Mouse (Mus musculus) T-helper 17 cell (primary cell): ENCODE measurements around the gene Rnf150.
"Not testable (repeated sequence)": the region's sequence is repeated elsewhere in the genome, so short reads cannot be mapped to it uniquely, and the experiment has no call there.

Experiments used
- in situ Hi-C, 2 experiments: fragments of 300-600 bp; cut with MboI, MseI; formaldehyde crosslinking; loops; 1 replicate in 1 of 2; 2 replicates in 1 of 2; pipeline ENCODE4 v1.15.1; 2025; ENCODE audit warnings: high pct_unique_total_duplicates in 2 of 2

The Rnf150 gene

GRCm38 (mm10) chr8:83066076-83066475 lies 202.9 kb downstream of the Rnf150 start:
- in situ Hi-C loops: loop anchor here in 1 of 2 experiments (10.0 kb wide), 1 partner anchor 1551 kb away; no protein-coding TSS in a partner anchor

- in situ Hi-C loops: loop anchor here in 1 of 2 experiments (10.0 kb wide), 1 partner anchor 1552 kb away; no protein-coding TSS in a partner anchor
Observed at GRCm38 (mm10) chr8:83066846-83067245, 203.7 kb downstream of the Rnf150 start.

DNA sequence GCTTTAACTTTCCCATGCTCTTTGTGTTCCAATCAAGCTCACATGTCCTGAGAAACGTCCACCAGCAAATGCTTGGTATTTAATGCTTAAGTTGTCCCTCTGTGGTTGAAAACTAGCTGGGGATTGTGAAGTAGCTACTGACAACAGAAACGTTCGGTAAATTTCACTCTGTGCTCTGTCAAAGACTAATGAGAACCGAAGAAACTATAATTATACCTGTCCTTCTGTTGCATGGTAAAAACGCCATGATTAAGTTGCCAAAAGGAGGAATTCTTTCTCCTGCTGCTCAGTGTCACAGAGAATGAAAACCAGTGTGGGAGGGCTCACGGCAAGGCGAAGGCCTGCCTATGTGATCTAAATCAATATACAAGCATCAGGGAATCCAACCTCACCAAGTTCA lies 204.8 kb downstream of the Rnf150 start:
- in situ Hi-C loops: loop anchor here in 1 of 2 experiments (10.0 kb wide), 1 partner anchor 1553 kb away; no protein-coding TSS in a partner anchor

GRCm38 (mm10) chr8:83074248-83074647 lies 211.1 kb downstream of the Rnf150 start:
- in situ Hi-C loops: no loop called here

- in situ Hi-C loops: no loop called here
Observed at GRCm38 (mm10) chr8:83076621-83077020, 213.5 kb downstream of the Rnf150 start.

GRCm38 (mm10) chr8:83077329-83077728 lies 214.2 kb downstream of the Rnf150 start:
- in situ Hi-C loops: no loop called here

GRCm38 (mm10) chr8:83078701-83079533 lies 215.8 kb downstream of the Rnf150 start:
- in situ Hi-C loops: no loop called here

DNA sequence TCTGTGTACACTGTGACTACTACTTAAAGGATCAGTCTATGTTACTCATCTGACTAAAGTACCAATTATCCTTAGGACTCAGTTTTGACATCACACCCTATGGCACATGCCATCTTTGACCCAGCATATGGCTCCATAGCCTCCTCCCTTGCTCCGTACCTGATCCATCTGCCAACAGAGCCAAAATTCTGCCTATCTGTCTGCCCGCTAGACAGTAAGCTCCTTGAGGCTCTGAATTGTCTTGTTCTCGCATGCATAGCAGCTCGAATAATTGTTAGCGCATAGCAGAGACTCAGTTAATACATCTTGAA lies 216.3 kb downstream of the Rnf150 start:
- in situ Hi-C loops: no loop called here

GRCm38 (mm10) chr8:83081266-83081665 lies 218.1 kb downstream of the Rnf150 start:
- in situ Hi-C loops: no loop called here

- in situ Hi-C loops: not testable (repeated sequence)
Observed at GRCm38 (mm10) chr8:83081806-83082205, 218.7 kb downstream of the Rnf150 start.

GRCm38 (mm10) chr8:83082251-83082650 lies 219.1 kb downstream of the Rnf150 start:
- in situ Hi-C loops: no loop called here

GRCm38 (mm10) chr8:83083452-83083851 lies 220.3 kb downstream of the Rnf150 start:
- in situ Hi-C loops: no loop called here

DNA sequence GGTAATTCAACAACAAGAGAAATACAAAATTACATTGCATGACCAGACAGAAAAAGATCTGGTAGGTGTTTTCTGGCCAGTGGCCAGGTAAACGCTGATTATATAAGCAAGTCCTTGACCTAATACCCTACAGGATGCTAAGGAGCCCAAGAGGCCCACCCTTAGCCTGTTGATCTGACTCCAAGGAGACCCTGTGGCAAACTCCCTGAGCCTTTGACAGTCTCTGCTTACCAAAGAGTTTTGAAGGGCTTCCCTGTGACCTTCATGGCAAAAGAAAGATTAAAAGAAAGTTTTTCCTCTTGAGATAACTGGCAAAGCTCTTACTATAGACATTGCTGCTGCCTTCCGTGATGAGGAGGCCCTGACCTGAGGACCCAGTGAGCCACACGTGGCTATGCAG lies 222.4 kb downstream of the Rnf150 start:
- in situ Hi-C loops: loop anchor here (5.0 kb wide), 2 partner anchors 223 to 733 kb away; partner anchors contain the start of gene Rnf150 (in 2 of the 2)

- in situ Hi-C loops: loop anchor here (5.0 kb wide), 2 partner anchors 224 to 734 kb away; partner anchors contain the start of gene Rnf150 (in 2 of the 2)
Observed at GRCm38 (mm10) chr8:83086625-83087024, 223.5 kb downstream of the Rnf150 start.

DNA sequence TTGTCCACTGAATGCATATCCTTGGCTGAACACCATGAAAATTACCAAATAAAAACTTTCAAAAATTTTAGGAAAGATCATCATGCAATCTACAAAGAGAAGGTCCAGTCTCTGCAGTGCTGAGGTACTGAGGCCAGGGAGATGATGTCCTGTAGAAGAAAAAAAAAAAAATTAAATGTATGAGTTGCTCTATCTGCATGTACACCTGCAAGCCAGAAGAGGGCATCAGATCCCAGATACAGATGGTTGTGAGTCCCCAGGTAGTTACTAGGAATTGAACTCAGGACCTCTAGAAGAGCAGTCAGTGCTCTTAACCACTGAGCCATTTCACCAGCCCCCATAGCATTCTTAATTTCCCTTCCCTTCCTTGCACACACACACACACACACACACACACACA lies 224.4 kb downstream of the Rnf150 start:
- in situ Hi-C loops: loop anchor here (5.0 kb wide), 2 partner anchors 225 to 735 kb away; partner anchors contain the start of gene Rnf150 (in 2 of the 2)

DNA sequence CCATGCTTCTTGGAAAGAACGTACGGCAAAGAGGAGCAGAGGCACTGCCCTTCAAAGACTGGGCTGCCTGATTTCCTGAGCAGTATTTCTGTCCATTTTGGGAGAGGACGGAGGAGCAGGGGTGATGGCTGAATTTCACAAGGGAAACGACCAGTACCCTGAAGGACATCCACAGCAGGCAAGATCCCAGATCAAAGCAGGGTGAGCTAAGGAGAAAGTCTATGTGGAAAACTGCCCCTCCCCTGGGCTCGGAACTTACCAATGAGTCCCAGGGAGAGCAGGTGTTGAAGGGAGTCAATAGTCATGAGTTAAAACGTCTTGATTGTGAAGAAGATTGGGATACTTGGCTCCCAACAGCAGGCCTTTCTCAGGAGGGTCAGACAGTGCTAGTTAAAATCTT lies 225.0 kb downstream of the Rnf150 start:
- in situ Hi-C loops: loop anchor here (5.0 kb wide), 2 partner anchors 226 to 736 kb away; partner anchors contain the start of gene Rnf150 (in 2 of the 2)

- in situ Hi-C loops: loop anchor here (5.0 kb wide), 2 partner anchors 227 to 737 kb away; partner anchors contain the start of gene Rnf150 (in 2 of the 2)
Observed at GRCm38 (mm10) chr8:83089336-83089986, 226.3 kb downstream of the Rnf150 start.

GRCm38 (mm10) chr8:83090446-83090845 lies 227.3 kb downstream of the Rnf150 start:
- in situ Hi-C loops: loop anchor here in 1 of 2 experiments (10.0 kb wide), 1 partner anchor 1726 kb away; no protein-coding TSS in a partner anchor

- in situ Hi-C loops: no loop called here
Observed at GRCm38 (mm10) chr8:83100041-83100440, 236.9 kb downstream of the Rnf150 start.

- in situ Hi-C loops: no loop called here
Observed at GRCm38 (mm10) chr8:83102957-83103510, 239.9 kb downstream of the Rnf150 start.

GRCm38 (mm10) chr8:83103968-83104367 lies 240.8 kb downstream of the Rnf150 start:
- in situ Hi-C loops: no loop called here

DNA sequence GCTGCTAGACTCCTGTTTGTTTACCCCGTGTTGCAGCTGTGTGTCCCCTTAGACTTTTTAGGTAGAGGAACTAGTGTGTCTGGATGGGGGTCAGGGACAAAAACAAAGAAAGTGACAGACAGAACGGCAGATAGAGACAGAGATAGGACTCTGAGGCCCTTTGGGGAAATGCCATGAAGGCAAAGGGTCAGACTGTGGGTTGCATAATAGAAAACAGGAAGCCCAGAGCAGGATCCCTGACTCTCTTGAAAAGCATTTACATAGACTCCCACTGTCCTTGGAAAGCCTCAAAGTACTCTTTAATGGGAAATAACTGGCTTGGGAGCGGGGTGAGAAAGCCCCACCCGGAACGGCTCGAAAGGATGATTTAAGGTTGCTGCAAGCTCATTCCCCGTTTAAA lies 246.6 kb downstream of the Rnf150 start:
- in situ Hi-C loops: loop anchor here in 1 of 2 experiments (5.0 kb wide), 1 partner anchor 238 kb away; the partner anchor contains the start of gene Mgat4d
